Mouse (Mus musculus) heart, adult 2 months (tissue): ENCODE data around the gene Acp7. TPM values are rescaled to one million over a fixed set of nuclear protein-coding genes. Genes with fewer than 3 reads are reported as not detected.

ENCODE experiments used
- DNase-seq, 2 experiments: peaks; one replicate each; pipeline ENCODE4 v3.0.0; 2021
- H3K27ac ChIP-seq: fragments of 200-600 bp; 2 replicates; pipeline ENCODE4 v1.8.1; 2022
- H3K27me3 ChIP-seq: fragments of 200-500 bp; 2 replicates; pipeline ENCODE4 v1.6.1; 2012; ENCODE audit warnings: mild to moderate bottlenecking, low read length, inconsistent platforms, mixed read lengths; ENCODE audit not compliant: control insufficient read depth, insufficient read depth
- H3K36me3 ChIP-seq: fragments of 200-500 bp; 2 replicates; pipeline ENCODE4 v1.6.1; 2012; ENCODE audit warnings: low read length, inconsistent platforms; ENCODE audit not compliant: control insufficient read depth, insufficient read depth
- H3K4me1 ChIP-seq: fragments of 200-500 bp; 2 replicates; pipeline ENCODE4 v1.6.1; 2011; ENCODE audit warnings: low read length; ENCODE audit not compliant: control insufficient read depth, insufficient read depth
- H3K4me3 ChIP-seq: fragments of 200-600 bp; 2 replicates; pipeline ENCODE4 v1.8.1; 2022
- H3K79me2 ChIP-seq: fragments of 200-500 bp; replicated peaks from 2 replicates; pipeline ENCODE4 v1.6.1; 2012; ENCODE audit warnings: mild to moderate bottlenecking, inconsistent platforms, low read length, moderate library complexity, mixed read lengths; ENCODE audit not compliant: control insufficient read depth, insufficient read depth
- H3K9ac ChIP-seq: fragments of 200-500 bp; 2 replicates; pipeline ENCODE4 v1.6.1; 2012; ENCODE audit warnings: low read depth, mild to moderate bottlenecking, control low read depth, inconsistent platforms, low read length, mixed read lengths
- CTCF ChIP-seq: fragments of 200-600 bp; IDR thresholded peaks from 2 replicates; pipeline ENCODE4 v1.8.1; 2022; ENCODE audit warnings: antibody characterized with exemption, mild to moderate bottlenecking, moderate library complexity
- EP300 ChIP-seq: fragments of 200-500 bp; IDR thresholded peaks from 2 replicates; pipeline ENCODE4 v1.6.1; 2011; ENCODE audit warnings: low read depth, low read length, control low read depth; ENCODE audit not compliant: insufficient read depth
- POLR2A ChIP-seq: fragments of 200-500 bp; IDR thresholded peaks from 2 replicates; pipeline ENCODE4 v1.6.1; 2011; ENCODE audit warnings: mild to moderate bottlenecking, low read depth, low read length, control low read depth; ENCODE audit not compliant: insufficient read depth
- WGBS: fragments of 180-500 bp; shearing (Covaris S2); methylation state at CpG from one replicate; pipeline ENCODE4 v1.1.7; 2018; 5-methylcytosine and 5-hydroxymethylcytosine counted together
- intact Hi-C: fragments of 180-260 bp; cut with DNase I; formaldehyde crosslinking; loops from one replicate; pipeline ENCODE4 v1.15.1; 2025
- polyA plus RNA-seq: library from polyadenylated mRNA; depleted of rRNA; stranded (reverse); fragments of >200 nt; gene quantifications from 2 replicates; pipeline ENCODE4 v1.2.3, GENCODE M21; 2012
- total RNA-seq, 2 experiments: library from RNA; stranded (reverse); gene quantifications; 2 replicates each; pipeline ENCODE4 v1.2.3; 2021

Acp7 gene
- total and polyA plus RNA-seq, 3 experiments, result 0.49 TPM; not detected in 2

DNA sequence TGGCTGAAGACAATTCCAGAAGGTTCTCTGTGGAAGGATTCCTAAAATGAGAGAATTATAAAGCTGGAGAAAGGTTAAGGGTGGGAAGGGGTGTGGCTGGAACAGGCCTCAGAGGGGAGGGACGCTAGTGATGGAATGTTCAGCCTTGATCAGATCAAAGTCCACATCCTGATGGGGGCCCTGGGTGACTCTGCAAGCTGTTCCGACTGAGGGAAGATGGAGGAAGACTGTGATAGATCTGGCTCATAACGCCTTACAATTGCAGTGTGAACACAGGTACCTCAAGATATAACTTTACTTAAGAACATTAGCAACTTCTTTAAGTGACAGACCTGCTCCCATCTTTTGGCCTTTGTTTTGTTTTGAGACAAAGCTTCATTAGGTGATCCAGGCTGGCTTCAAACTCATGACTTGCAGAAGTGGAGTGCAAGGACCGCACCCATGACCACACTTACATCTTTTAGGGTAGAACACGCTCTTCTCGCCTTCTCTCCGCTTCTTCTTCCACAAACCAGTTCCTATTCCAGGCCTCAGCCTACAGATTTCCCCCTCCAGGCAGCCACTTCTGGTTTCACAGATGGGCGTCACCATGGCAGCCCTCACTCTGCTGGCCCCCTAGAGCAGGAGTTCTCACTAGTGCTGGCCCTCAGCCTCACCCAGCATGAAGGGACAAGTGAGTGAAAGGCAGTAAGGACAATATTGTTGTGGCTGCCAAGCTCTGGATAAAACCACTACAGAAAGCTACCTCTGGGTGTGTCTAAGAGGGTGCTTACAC is 47.4 kb downstream of the Acp7 start:
- no peaks in the 10 kb centered on the region for H3K27me3 ChIP-seq
- H3K79me2 ChIP-seq, result no peaks in the 10 kb centered on the region
- intact Hi-C loops, result no loop called here
- no peak for DNase-seq
- H3K4me3 ChIP-seq, result no peak overlapping the region
- WGBS, result 84% methylated on average over 8 of the region's 8 CpGs
- no peak overlapping the region for H3K27ac ChIP-seq
- no peaks in the 10 kb centered on the region for H3K36me3 ChIP-seq
- no peak overlapping the region for H3K9ac ChIP-seq
- H3K4me1 ChIP-seq, result peaks cover 11% of the 10 kb centered on the region
- TF ChIP-seq POLR2A, result no peak
- no peak for TF ChIP-seq EP300
- no peak for TF ChIP-seq CTCF

DNA sequence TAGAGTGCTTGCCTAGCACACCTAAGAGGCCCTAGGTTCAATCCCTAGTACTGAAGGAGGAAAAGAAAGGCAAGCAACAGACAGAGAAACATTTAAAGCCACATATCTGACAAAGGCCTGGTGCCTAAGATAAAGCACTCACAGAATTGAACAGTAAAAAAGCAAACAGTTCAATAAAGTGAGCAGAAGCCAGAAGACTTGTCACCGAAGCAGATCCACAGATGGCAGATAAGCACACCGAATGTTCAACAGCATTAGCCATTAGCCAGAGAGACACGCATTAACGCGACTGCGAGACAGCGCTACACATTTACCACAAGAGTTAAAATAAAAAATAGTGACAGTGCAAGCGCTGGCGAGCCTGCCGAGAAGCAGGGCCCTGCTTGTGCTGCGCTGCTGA is 48.3 kb downstream of the Acp7 start:
- Histone ChIP-seq H3K27ac (no peak overlapping the region), H3K27me3 (no peaks in the 10 kb centered on the region), H3K9ac (no peak overlapping the region), H3K4me1 (peaks cover 13% of the 10 kb centered on the region), H3K4me3 (no peak overlapping the region), H3K36me3 (no peaks in the 10 kb centered on the region), H3K79me2 (no peaks in the 10 kb centered on the region)
- 92% methylated on average over 11 of the region's 11 CpGs for WGBS
- intact Hi-C loops, result no loop called here
- DNase-seq, result no peak
- TF ChIP-seq EP300 (no peak), POLR2A (no peak), CTCF (no peak)

DNA sequence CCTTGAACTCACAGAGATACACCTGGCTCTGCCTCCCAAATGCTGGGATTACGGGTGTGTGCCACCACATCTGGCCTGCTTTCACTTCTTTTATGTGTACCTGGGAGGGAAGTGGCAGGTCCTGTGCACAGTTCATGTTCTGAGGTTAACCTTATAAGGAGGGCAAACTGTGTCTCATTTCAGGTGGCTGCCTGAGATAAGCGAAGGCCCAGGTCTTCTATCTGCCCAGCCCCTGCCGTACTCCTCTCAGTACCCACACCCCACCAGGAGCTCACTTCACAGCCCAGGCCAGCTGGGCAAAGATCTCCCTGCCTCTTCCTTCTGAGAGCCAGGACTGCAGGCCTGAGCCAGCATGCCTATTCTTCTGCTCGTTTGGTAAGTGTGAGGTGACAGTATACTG is 49.4 kb downstream of the Acp7 start:
- TF ChIP-seq POLR2A (no peak), EP300 (no peak), CTCF (no peak)
- 84% methylated on average over 4 of the region's 4 CpGs for WGBS
- no peak overlapping the region for H3K9ac ChIP-seq
- intact Hi-C loops, result no loop called here
- H3K4me3 ChIP-seq, result no peak overlapping the region
- peaks cover 7% of the 10 kb centered on the region for H3K4me1 ChIP-seq
- no peak overlapping the region for H3K27ac ChIP-seq
- H3K79me2 ChIP-seq, result no peaks in the 10 kb centered on the region
- no peak for DNase-seq
- no peaks in the 10 kb centered on the region for H3K27me3 ChIP-seq
- no peaks in the 10 kb centered on the region for H3K36me3 ChIP-seq

DNA sequence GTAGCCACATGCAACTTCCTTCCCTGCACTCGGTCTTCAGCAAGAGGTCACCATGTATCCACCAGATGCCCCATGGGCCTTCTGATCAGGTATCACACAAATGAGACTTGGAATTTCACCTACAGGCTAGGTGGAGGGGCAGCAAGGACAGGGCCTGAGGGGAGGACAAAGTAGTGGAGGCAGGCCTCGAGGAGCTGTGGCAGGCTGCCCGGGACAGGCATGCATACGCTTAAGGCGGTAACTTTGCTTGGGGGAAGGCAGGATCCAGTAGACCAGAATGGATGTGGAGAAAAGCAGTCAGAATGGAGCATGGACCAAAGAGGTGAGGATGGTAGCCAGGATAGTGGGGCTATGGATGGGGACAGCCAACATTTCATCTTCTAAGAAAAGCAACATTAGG is 51.3 kb downstream of the Acp7 start:
- WGBS, result 75% methylated on average over 5 of the region's 5 CpGs
- no peak overlapping the region for H3K27ac ChIP-seq
- no peak for DNase-seq
- no peak for TF ChIP-seq CTCF
- no peak overlapping the region for H3K9ac ChIP-seq
- no peaks in the 10 kb centered on the region for H3K36me3 ChIP-seq
- intact Hi-C loops, result no loop called here
- no peak overlapping the region for H3K4me3 ChIP-seq
- peaks cover 4% of the 10 kb centered on the region; the same call in 1 of the 2 replicates for H3K4me1 ChIP-seq
- H3K79me2 ChIP-seq, result no peaks in the 10 kb centered on the region
- no peaks in the 10 kb centered on the region for H3K27me3 ChIP-seq

DNA sequence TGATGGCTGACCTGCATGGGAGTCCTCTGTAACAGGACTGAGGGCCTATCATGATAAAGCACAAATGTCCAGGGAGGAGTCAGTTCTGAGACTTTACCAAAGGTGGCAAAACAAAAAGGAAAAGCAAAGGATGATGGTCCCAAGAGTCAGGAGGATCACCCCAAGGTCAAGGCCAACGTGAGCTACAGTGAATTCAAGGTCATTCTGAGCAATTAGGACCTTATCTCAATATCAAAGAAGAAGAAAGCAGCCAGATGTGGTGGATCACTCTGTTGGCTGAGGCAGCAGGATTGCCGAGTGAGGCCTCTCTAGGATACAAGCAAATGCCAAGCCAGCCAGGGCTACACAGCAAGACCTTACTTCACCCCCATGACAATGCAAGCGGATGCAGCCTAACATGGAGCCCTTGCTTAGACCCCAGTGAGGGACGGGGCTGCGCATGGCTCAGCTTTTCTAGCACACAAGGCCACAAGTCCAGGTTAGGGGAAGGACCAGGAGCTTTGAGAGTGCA is 52.5 kb downstream of the Acp7 start:
- H3K9ac ChIP-seq, result no peak overlapping the region
- intact Hi-C loops, result no loop called here
- H3K27me3 ChIP-seq, result no peaks in the 10 kb centered on the region
- peak overlapping the region; percentile 17; the same call in 1 of the 2 replicates for H3K27ac ChIP-seq
- no peaks in the 10 kb centered on the region for H3K36me3 ChIP-seq
- DNase-seq, result no peak
- WGBS, result 80% methylated on average over 5 of the region's 5 CpGs
- TF ChIP-seq CTCF, result no peak
- TF ChIP-seq EP300, result no peak
- TF ChIP-seq POLR2A, result no peak
- peaks cover 4% of the 10 kb centered on the region; the same call in 1 of the 2 replicates for H3K4me1 ChIP-seq
- no peaks in the 10 kb centered on the region for H3K79me2 ChIP-seq
- no peak overlapping the region for H3K4me3 ChIP-seq

DNA sequence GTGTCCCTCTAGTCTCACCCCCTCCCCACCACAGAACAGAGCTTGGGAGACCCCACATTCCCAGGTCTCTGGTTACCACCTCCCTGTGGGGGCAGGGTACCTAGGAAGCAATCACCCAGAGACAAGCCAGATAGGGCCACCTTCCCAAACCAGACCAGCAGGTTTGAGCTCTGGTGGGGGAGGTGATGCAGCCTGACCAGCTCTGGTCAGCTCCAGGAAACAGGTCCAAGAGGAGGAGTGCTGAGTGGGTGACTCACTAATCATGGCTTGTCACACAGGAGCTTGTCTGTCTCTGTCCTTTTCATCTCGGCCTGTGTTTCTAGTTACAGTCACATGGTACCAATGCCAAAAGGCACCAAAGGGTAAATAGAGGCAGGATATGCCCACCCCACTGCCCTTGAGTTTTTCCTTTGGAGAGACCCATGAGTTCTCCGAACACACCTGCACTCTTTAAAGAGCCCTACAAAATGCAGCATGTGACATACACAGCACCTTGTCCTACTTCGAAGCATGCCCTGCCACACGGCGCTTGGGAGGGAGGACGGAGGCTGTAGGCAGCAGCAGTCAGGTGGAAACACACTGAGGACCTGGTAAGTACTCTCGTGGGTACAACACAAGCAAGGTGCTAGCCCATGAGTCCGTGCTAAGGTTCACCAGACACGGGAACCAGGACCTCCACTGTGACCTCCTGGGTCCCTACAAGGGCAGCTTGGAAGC is 53.1 kb downstream of the Acp7 start:
- Histone ChIP-seq H3K9ac (no peak overlapping the region), H3K4me3 (no peak overlapping the region), H3K4me1 (peaks cover 4% of the 10 kb centered on the region; the same call in 1 of the 2 replicates), H3K36me3 (no peaks in the 10 kb centered on the region), H3K27me3 (no peaks in the 10 kb centered on the region), H3K27ac (peak overlapping the region; percentile 17), H3K79me2 (no peaks in the 10 kb centered on the region)
- WGBS, result 87% methylated on average over 9 of the region's 9 CpGs
- intact Hi-C loops, result no loop called here
- TF ChIP-seq CTCF (no peak), POLR2A (no peak), EP300 (no peak)
- DNase-seq, result no peak
